In genomic region chr8:11116534-11116933, GRCm38 (mm10) we compare ENCODE assay signal across 15 mouse cellular contexts.
DNase-seq lines count a peak whose midpoint lies in the region; ATAC-seq lines count a peak whose summit lies in the region.
"Had no signal": no experiment of that assay in that cellular context is flagged by ENCODE, and none has a peak within 500 bp of the region (broad histone marks: within the 10 kb centered on the region; RNA-seq: fewer than 3 reads in every experiment).

No protein-coding gene starts in this region.

- H3K9ac ChIP-seq in hindbrain, embryonic 13.5 days: no peak overlapping the region
- no peak overlapping the region for H3K9ac ChIP-seq in hindbrain, embryonic 11.5 days (ENCODE audit: low read depth, low read length)
- H3K9ac ChIP-seq: embryonic facial prominence, embryonic 15.5 days had no signal

- H3K4me3 ChIP-seq in hindbrain, embryonic 13.5 days: no peak overlapping the region
- no peak overlapping the region for H3K4me3 ChIP-seq in hindbrain, embryonic 11.5 days (ENCODE audit: low read depth, low read length)
- peak overlapping the region; percentile 83 for H3K4me3 ChIP-seq in megakaryocyte, embryonic 14.5 days (replicated peaks)
- H3K4me3 ChIP-seq: embryonic facial prominence, embryonic 15.5 days; layer of hippocampus, adult 2 months had no signal

- H3K4me1 ChIP-seq in hindbrain, embryonic 13.5 days (replicated peaks): peaks cover 17% of the 10 kb centered on the region
- no peaks in the 10 kb centered on the region for H3K4me1 ChIP-seq in hindbrain, embryonic 11.5 days (replicated peaks; ENCODE audit: control insufficient read depth, insufficient read depth, low read length)
- H3K4me1 ChIP-seq in megakaryocyte, embryonic 14.5 days: peaks cover 72% of the 10 kb centered on the region

- WGBS in hindbrain, embryonic 13.5 days: 60% methylated on average over 5 of the region's 5 CpGs
- 72% methylated on average over 5 of the region's 5 CpGs for WGBS in hindbrain, embryonic 11.5 days

- H3K9me3 ChIP-seq in hindbrain, embryonic 13.5 days: no peaks in the 10 kb centered on the region
- no peaks in the 10 kb centered on the region for H3K9me3 ChIP-seq in hindbrain, embryonic 11.5 days (ENCODE audit: control insufficient read depth, low read length)
- H3K9me3 ChIP-seq in megakaryocyte, embryonic 14.5 days: no peaks in the 10 kb centered on the region
- H3K9me3 ChIP-seq: embryonic facial prominence, embryonic 15.5 days had no signal

- H3K4me2 ChIP-seq in hindbrain, embryonic 13.5 days: no peak overlapping the region
- no peak overlapping the region for H3K4me2 ChIP-seq in hindbrain, embryonic 11.5 days (replicated peaks; ENCODE audit: low read depth, low read length)
- H3K4me2 ChIP-seq: embryonic facial prominence, embryonic 15.5 days had no signal

- H3K27ac ChIP-seq in hindbrain, embryonic 13.5 days: peak overlapping the region; percentile 56; the same call in 1 of the 2 replicates
- no peak overlapping the region for H3K27ac ChIP-seq in hindbrain, embryonic 11.5 days (ENCODE audit: low read depth, low read length)
- H3K27ac ChIP-seq: embryonic facial prominence, embryonic 15.5 days; layer of hippocampus, adult 2 months had no signal

- DNase-seq in hindbrain, embryonic 11.5 days (ENCODE audit: low spot score): no peak
- peak; percentile 9 for DNase-seq in retina, postnatal 7 days (ENCODE audit: low read depth, low spot score)
- DNase-seq: adrenal gland, adult 8-10 months; cerebellum, postnatal 36 days; lung, postnatal 14 days; right cerebral cortex, postnatal 25 days; thymus, postnatal 36 days had no signal

- no peaks in the 10 kb centered on the region; the same call in 1 of the 2 replicates for H3K27me3 ChIP-seq in hindbrain, embryonic 13.5 days
- no peaks in the 10 kb centered on the region for H3K27me3 ChIP-seq in hindbrain, embryonic 11.5 days (ENCODE audit: control insufficient read depth, insufficient read depth, low read length)
- peaks cover 6% of the 10 kb centered on the region for H3K27me3 ChIP-seq in megakaryocyte, embryonic 14.5 days (replicated peaks)
- H3K27me3 ChIP-seq: CH12.LX; embryonic facial prominence, embryonic 15.5 days had no signal

- no peak; the same call in 1 of the 2 replicates for ATAC-seq in hindbrain, embryonic 13.5 days (ENCODE audit: low FRiP score)
- ATAC-seq in hindbrain, embryonic 11.5 days (ENCODE audit: low FRiP score): no peak
- no peak for ATAC-seq in megakaryocyte, adult 5-6 weeks (ENCODE audit: poor library complexity, severe bottlenecking)
- peak; percentile 20 for ATAC-seq in common myeloid progenitor, adult 5-6 weeks (replicated peaks; ENCODE audit: low read depth, poor library complexity, severe bottlenecking)
- ATAC-seq in granulocyte monocyte progenitor cell, adult 5-6 weeks (replicated peaks; ENCODE audit: poor library complexity, severe bottlenecking): no peak

- no peaks in the 10 kb centered on the region for H3K36me3 ChIP-seq in hindbrain, embryonic 13.5 days
- H3K36me3 ChIP-seq in hindbrain, embryonic 11.5 days (ENCODE audit: control insufficient read depth, insufficient read depth, low read length): no peaks in the 10 kb centered on the region
- H3K36me3 ChIP-seq in megakaryocyte, embryonic 14.5 days (replicated peaks; ENCODE audit: low read length): no peaks in the 10 kb centered on the region
- H3K36me3 ChIP-seq: embryonic facial prominence, embryonic 15.5 days had no signal
